Mouse (Mus musculus): ENCODE data around the gene Usp35.

Gene Usp35

DNA sequence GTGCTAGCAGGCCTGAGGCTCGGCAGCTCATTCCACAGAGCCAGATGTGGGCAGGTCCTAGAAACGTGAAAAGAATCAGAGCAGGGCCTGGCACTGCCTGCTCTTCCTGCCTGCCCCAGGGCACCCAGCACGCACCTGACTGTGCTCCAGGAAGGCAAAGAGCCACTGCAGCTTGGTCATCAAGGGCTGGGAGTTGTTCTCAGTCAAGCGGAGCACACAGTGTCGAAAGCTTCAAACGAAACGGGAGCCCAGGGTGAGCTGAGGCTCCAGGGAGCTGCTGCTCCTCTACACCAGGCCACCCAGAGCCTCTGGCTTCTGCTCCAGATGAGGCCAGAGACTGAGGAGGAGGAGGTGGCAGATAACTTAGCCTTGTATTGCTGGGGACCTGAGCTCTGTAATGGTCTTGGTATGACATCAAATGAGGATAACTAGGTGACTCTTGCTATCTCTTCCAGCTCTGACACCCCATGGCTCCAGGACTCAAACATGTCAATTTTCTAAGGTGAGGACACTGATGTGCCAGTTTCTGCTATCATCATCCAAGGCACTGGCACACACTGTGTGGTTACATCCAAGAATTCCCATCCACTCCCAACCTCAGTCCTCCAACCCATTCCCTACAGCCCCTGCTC lies 18.3 kb downstream of the Usp35 start:
- DNase-seq = no peak

DNA sequence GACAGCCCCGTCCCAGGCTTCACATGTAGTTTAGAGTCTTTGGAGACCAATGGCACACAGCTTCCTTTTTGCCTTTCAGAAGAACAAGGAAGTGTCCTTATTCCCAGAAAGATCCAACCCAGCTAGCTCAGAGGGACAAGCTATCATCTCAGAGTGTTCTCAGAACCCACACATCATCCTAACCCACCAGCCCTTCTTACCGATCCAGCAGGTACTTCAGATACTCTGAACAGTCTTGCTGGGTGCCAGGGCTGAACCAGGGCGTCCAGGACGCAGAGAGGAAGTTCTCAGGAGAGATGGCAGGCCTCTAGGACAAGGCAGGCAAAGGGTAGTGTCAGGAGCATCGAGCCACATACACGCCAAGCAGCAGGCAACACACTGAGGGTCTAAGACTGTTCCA lies 19.0 kb downstream of the Usp35 start:
- DNase-seq = no peak

DNA sequence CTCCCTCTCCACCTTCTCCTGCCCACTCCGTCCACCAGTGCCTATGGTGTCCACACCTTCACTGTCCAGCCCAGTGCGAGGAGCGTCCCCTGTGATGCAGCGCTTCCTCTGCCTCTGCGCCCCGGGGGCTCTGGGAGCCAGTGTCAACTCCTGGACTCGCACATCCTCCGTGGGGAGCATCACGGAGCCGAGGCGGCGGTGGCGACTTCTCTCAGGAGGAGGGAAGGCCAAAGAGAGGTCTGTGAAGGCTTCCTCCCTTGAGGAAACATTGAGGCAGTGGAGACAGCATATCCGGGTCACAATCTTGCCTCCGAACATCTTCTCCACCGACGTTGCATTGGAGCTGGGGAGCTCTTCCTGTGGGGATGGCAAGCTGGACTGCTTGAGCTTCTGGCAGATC lies 19.6 kb downstream of the Usp35 start:
- no peak for DNase-seq

DNA sequence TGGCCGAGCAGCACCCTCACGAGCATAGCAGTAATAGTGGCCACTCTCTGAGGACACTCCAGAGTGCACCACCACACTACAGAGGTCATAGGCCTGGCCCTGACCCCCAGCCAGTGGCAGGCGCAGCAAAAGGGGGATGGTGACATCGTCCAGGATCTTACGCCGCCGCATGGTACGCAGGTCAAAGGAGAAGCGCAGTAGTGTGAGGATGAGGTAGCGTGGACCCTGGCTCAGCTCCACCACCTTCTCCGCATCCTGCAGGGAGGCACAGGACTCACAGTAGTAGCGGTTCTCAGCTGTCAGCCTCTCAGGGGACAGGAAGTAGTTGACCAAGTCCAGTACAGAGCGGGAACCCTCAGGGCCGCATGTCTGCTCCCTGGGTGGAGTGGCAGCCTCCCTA lies 20.2 kb downstream of the Usp35 start:
- DNase-seq = no peak

GRCm38 (mm10) chr7:97310341-97310635 lies 21.5 kb downstream of the Usp35 start:
- no peak for DNase-seq

DNA sequence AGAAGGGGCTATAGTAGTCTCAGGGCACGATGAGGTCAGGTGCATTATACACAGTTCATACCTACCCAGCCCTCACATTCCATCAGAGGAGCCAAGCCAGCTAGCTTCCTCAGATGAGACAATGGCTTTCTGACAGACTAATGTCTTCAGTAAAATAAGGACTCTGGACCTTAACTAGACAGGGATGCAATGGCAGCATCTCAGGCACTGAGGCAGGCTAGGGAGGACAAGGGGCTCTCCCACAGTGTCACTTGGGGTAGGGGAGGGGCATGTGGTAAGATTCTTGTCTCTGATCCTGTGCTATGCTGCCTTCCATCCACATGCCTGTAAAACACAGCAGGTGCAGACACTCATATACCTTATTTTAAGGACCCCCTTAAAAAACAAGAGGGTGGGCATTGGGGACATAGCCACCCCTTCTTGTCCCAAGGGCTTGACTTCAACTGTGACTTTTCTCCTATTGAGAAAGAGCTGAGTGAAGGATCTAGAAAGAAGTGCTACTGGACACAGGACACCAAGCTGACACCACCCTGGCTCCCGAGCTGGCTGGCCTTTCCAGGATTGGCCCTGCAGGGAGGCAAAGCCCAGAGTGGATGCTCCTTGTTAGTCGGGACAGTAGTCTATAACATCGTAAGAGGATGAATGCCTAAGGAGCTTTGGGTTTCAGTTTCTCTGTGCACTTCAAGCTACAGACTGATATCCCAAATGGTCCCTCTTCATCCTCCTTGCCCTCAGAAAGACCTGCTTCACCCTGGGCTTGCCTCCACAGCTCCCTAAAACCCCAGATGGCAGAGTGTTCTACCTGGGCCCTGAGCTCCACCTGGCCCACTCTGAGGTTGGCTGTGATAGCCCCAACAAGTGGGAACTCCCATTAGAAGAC lies 22.1 kb downstream of the Usp35 start:
- no peak for DNase-seq

GRCm38 (mm10) chr7:97307546-97307945 lies 24.3 kb downstream of the Usp35 start:
- DNase-seq = no peak

GRCm38 (mm10) chr7:97306813-97307212 lies 25.0 kb downstream of the Usp35 start:
- DNase-seq = no peak

- no peak for DNase-seq
Observed at GRCm38 (mm10) chr7:97305206-97305605, 26.6 kb downstream of the Usp35 start.

GRCm38 (mm10) chr7:97304471-97304870 lies 27.3 kb downstream of the Usp35 start:
- DNase-seq = peak; percentile 37

GRCm38 (mm10) chr7:97303614-97304013 lies 28.2 kb downstream of the Usp35 start:
- DNase-seq = no peak

DNA sequence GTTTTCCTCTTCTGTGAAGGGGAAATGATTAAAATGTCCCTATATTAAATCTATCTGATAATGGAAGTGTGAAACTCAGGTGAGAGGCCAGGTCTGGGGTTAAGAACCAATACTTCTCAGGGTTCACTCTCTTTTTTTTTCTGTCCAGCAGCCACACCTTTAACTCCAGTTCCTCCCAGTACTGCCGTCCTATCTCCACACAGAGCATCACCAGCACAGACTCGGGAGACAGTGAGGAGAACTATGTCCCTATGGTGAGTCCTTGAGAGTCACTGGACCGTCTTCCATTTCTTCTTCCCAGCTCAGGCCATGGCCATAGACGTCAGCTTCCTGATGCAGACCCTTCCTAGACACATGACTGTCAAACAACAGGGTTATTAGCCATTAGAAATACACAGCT lies 28.9 kb downstream of the Usp35 start:
- no peak for DNase-seq

GRCm38 (mm10) chr7:97302261-97302660 lies 29.6 kb downstream of the Usp35 start:
- DNase-seq = no peak

GRCm38 (mm10) chr7:97301321-97301720 lies 30.5 kb downstream of the Usp35 start:
- no peak for DNase-seq

DNA sequence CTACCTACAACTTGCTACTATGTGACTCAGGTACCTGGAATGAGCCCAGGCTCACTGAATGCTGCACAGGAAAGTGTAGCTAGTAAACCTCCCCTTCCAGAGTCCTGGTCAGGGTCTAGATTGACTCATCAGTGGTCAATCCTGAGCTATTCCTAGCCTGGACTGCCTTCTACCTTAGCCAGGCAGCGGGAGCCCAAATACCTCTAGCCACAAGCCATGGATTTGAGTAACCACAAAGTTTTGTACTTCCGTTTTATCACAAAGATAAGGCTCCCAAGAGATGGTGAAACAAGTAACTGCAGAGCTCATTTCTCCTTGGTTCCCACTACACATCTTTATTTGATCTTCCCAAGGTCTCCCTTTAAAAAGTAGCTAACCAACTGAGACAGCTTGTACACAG lies 30.9 kb downstream of the Usp35 start:
- no peak for DNase-seq

GRCm38 (mm10) chr7:97298943-97299342 lies 32.9 kb downstream of the Usp35 start:
- DNase-seq = no peak

DNA sequence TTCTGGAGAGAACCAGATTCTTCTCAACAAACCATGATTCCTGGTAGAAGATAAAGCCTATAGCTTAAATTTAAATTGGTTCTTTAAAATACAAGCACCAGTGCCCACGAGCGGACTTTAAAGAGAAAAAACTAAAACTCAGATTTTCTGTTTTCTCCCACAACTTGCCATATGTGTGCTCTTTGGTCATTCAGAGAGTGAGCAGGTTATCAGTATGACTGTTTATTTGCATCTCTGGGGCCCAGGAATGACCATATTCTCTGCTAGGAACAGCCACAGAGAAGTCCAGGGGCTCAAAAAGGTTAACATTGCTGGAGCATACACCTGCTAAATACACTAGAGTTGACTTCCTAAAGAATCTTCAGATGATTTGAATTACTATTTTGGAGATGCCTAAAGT lies 33.5 kb downstream of the Usp35 start:
- DNase-seq = no peak

- DNase-seq = peak; percentile 83
Observed at GRCm38 (mm10) chr7:97297466-97297865, 34.4 kb downstream of the Usp35 start.

- DNase-seq = no peak
Observed at GRCm38 (mm10) chr7:97296986-97297385, 34.8 kb downstream of the Usp35 start.

DNA sequence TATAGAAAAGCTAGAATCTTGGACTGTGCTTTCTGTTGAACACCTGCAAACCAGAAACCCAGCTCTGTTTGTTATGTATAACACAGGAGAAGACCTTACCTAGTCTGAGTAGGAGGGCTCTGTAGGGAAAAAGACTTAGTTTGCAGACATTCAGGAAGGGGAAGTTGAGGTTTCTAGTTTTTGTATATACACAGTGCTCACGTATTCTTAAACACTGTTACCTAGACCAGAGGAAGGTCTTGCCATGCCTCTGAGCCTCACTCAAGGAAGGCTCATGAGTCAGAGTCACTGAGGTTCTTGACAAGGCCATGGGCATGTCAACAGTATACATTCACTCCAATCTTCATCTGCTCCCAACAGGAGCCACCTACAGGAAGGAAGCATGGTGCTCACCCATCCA lies 60.8 kb downstream of the Usp35 start:
- no peak for DNase-seq

DNA sequence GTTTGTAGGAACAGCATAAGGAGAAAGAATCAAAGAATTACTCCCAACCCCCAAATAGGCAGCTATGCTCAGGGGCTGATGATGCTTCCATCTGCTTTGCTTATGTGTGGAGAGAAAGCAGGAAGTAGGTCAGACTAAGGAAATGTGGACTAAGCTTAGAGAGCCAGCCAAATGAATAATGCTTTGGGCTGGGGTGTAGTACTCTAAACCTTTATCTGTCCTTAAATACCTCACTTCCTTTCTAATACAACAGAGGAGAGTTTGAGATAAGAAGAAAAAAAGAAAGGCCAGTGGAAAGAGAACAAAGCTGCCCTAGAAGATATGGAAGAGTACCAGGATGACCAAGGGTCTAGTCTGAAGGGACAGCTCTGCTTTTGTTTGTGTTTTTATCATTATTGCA lies 61.5 kb downstream of the Usp35 start:
- no peak for DNase-seq

DNA sequence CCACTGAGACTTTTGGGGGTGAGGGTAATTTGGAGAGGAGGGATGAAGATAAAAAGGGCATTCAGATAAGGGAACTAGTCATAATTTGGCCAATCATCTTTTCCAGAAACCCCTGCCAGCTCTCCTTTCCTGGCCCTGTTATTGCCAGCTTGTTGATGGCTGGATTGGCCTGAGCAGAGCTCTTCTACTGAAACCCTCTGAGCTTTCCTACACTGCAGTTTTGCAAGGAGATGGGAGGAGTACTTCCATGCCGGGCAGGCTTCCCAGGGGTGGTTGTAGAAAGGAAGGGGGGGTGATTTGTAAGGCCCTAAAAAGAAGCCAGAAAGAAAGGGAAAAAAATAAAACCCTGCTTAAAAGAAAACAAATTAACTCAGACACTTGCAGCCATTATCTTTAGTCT lies 69.3 kb downstream of the Usp35 start:
- peak; percentile 57 for DNase-seq
